Mouse (Mus musculus) heart, adult 8-10 months (tissue): ENCODE results near the gene Mtrf1. TPM values are rescaled to one million over a fixed set of nuclear protein-coding genes. Genes with fewer than 3 reads are reported as not detected.
"Not testable (repeated sequence)": the region's sequence is repeated elsewhere in the genome, so short reads cannot be mapped to it uniquely, and the experiment has no call there.

Experiments used
- DNase-seq: peaks from one replicate; pipeline ENCODE4 v3.0.0; 2022; ENCODE audit warnings: low spot score
- total RNA-seq, 4 experiments: library from RNA; stranded (reverse); gene quantifications; 2 replicates each; pipeline ENCODE4 v1.2.4; 2022

The Mtrf1 gene
- total RNA-seq, 4 experiments from 2014 or later: 7.3 to 9.3 (median 8.6) TPM

GRCm38 (mm10) chr14:79445055-79445620, 47.6 kb downstream of the Mtrf1 start:
- DNase-seq: no peak

- DNase-seq: peak; percentile 86
Observed at GRCm38 (mm10) chr14:79451681-79452590, 54.4 kb downstream of the Mtrf1 start, which contains the start of gene Kbtbd6. Gene Kbtbd6 (plus strand): TSS chr14:79451835.

GRCm38 (mm10) chr14:79452591-79452934, 55.0 kb downstream of the Mtrf1 start:
- DNase-seq: not testable (repeated sequence)

- no peak for DNase-seq
Observed at GRCm38 (mm10) chr14:79460401-79460800, 62.8 kb downstream of the Mtrf1 start.

GRCm38 (mm10) chr14:79460988-79461387, 63.4 kb downstream of the Mtrf1 start:
- DNase-seq: no peak

GRCm38 (mm10) chr14:79465623-79466022, 68.1 kb downstream of the Mtrf1 start:
- DNase-seq: no peak

- DNase-seq: peak; percentile 68
Observed at GRCm38 (mm10) chr14:79467621-79468020, 70.0 kb downstream of the Mtrf1 start.

Other genes with a start within 250 kb of the Mtrf1 start
- not detected for gene Zfp957, start 150.4 kb upstream of the Mtrf1 start, total RNA-seq
- gene Rgcc, start 96.1 kb upstream of the Mtrf1 start, total RNA-seq: 10 to 100 TPM; 34.3 to 72.1 (median 56.2) TPM
- gene Naa16, start 7.0 kb upstream of the Mtrf1 start, total RNA-seq: 10 to 100 TPM in 1 of 4 experiments, 1 to 10 TPM in 3; 6.5 to 12.0 (median 6.9) TPM
- 10 to 100 TPM in 2 of 4 experiments, 1 to 10 TPM in 2; 8.2 to 10.1 (median 9.6) TPM for gene Kbtbd7, start 28.7 kb downstream of the Mtrf1 start, total RNA-seq
- gene Kbtbd6, start 54.1 kb downstream of the Mtrf1 start, total RNA-seq: under 1 TPM in 3 of 4 experiments, not detected in 1; 0.11 to 0.16 (median 0.16) TPM
- gene Elf1, start 83.4 kb downstream of the Mtrf1 start, total RNA-seq: 10 to 100 TPM in 3 of 4 experiments, 1 to 10 TPM in 1; 9.9 to 12.5 (median 12.0) TPM
- gene Wbp4, start 83.7 kb downstream of the Mtrf1 start, total RNA-seq: 10 to 100 TPM; 20.6 to 24.0 (median 21.6) TPM
- 10 to 100 TPM; 61.8 to 67.5 (median 62.6) TPM for gene Sugt1, start 189.9 kb downstream of the Mtrf1 start, total RNA-seq